Mouse (Mus musculus) ES-E14 (cell line): ENCODE measurements around the gene Zfp362. TPM values are rescaled to one million over a fixed set of nuclear protein-coding genes. Genes with fewer than 3 reads are reported as not detected.

Source experiments
- DNase-seq: peaks from one replicate; pipeline ENCODE4 v3.0.0-alpha.2; 2013; ENCODE audit warnings: low read depth, low spot score
- H3K27ac ChIP-seq: 2 replicates; pipeline ENCODE4 v1.5.1; 2012; ENCODE audit warnings: low read depth, mild to moderate bottlenecking, low read length, moderate library complexity, mixed read lengths; ENCODE audit not compliant: poor library complexity, insufficient read depth, severe bottlenecking
- H3K36me3 ChIP-seq: 2 replicates; pipeline ENCODE4 v1.6.1; 2012; ENCODE audit warnings: mild to moderate bottlenecking, low read length, moderate library complexity, mixed read lengths; ENCODE audit not compliant: control insufficient read depth, poor library complexity, insufficient read depth, severe bottlenecking
- H3K4me1 ChIP-seq, 2 experiments: fragments of 150-350 bp in 1 of 2; sonication (generic) in 1 of 2; 2 replicates each; pipeline ENCODE4 v1.6.1; 2012; ENCODE audit warnings: low read length in 2 of 2, mild to moderate bottlenecking in 1 of 2, mixed read lengths in 1 of 2; ENCODE audit not compliant: control insufficient read depth in 2 of 2, insufficient read depth in 2 of 2, poor library complexity in 1 of 2
- H3K4me3 ChIP-seq, 2 experiments: fragments of 150-350 bp in 1 of 2; sonication (generic) in 1 of 2; 2 replicates each; pipeline ENCODE4 v1.5.1; 2012; ENCODE audit warnings: low read length in 2 of 2, low read depth in 1 of 2, mild to moderate bottlenecking in 1 of 2, mixed read lengths in 1 of 2; ENCODE audit not compliant: insufficient read depth in 1 of 2, poor library complexity in 1 of 2, severe bottlenecking in 1 of 2
- H3K9ac ChIP-seq: 2 replicates; pipeline ENCODE4 v1.6.1; 2012; ENCODE audit warnings: low read depth, mild to moderate bottlenecking, low read length, mixed read lengths; ENCODE audit not compliant: poor library complexity, insufficient read depth, severe bottlenecking
- H3K9me3 ChIP-seq: fragments of 150-350 bp; sonication (generic); 2 replicates; pipeline ENCODE4 v1.6.1; 2012; ENCODE audit warnings: low read depth, mild to moderate bottlenecking, low read length; ENCODE audit not compliant: control insufficient read depth, insufficient read depth
- CHD2 ChIP-seq: IDR thresholded peaks from 2 replicates; pipeline ENCODE4 v1.6.1; 2014; ENCODE audit warnings: mild to moderate bottlenecking, low read depth, low read length, inconsistent platforms
- HCFC1 ChIP-seq: IDR thresholded peaks from 2 replicates; pipeline ENCODE4 v1.6.1; 2012; ENCODE audit warnings: low read length, inconsistent platforms, borderline replicate concordance; ENCODE audit not compliant: insufficient read depth
- MAFK ChIP-seq: IDR thresholded peaks from 2 replicates; pipeline ENCODE4 v1.6.1; 2014; ENCODE audit warnings: mild to moderate bottlenecking, low read depth, low read length, inconsistent platforms; ENCODE audit not compliant: insufficient read depth
- ZC3H11A ChIP-seq: IDR thresholded peaks from 2 replicates; pipeline ENCODE4 v1.6.1; 2012; ENCODE audit warnings: low read depth, mild to moderate bottlenecking, inconsistent platforms, low read length, borderline replicate concordance
- ZNF384 ChIP-seq: IDR thresholded peaks from 2 replicates; pipeline ENCODE4 v1.6.1; 2012; ENCODE audit warnings: low read depth, low read length, inconsistent platforms
- in situ Hi-C, 2 experiments: fragments of 600-800 bp; cut with MboI; formaldehyde crosslinking; loops; one replicate each; pipeline ENCODE4 v1.15.1; 2025; ENCODE audit warnings: low sequenced_read_pairs in 2 of 2, inconsistent platforms in 1 of 2; ENCODE audit not compliant: unreplicated experiment in 2 of 2
- total RNA-seq: library from RNA; depleted of rRNA; stranded (reverse); fragments of 300-350 nt; gene quantifications from 2 replicates; pipeline ENCODE4 v1.2.3, GENCODE M21; 2012

Zfp362 gene
- total RNA-seq, 1 experiment: 1.5 TPM

- H3K4me1 ChIP-seq: no peaks in the 10 kb centered on the region
- DNase-seq: peak; percentile 43
- no peaks in the 10 kb centered on the region for H3K36me3 ChIP-seq
Observed at GRCm38 (mm10) chr4:128774467-128774866, 31.4 kb downstream of the Zfp362 start.

GRCm38 (mm10) chr4:128773820-128774219 lies 32.0 kb downstream of the Zfp362 start:
- Histone ChIP-seq H3K4me1 (no peaks in the 10 kb centered on the region), H3K4me3 (no peak overlapping the region), H3K36me3 (no peaks in the 10 kb centered on the region), H3K27ac (no peak overlapping the region), H3K9ac (no peak overlapping the region), H3K9me3 (no peaks in the 10 kb centered on the region)
- in situ Hi-C loops: no loop called here
- DNase-seq: no peak
- no peak for TF ChIP-seq ZC3H11A
- no peak for TF ChIP-seq HCFC1
- TF ChIP-seq ZNF384: no peak
- TF ChIP-seq CHD2: no peak
- TF ChIP-seq MAFK: no peak

More at GRCm38 (mm10) chr4:128774467-128774866, 31.4 kb downstream of the Zfp362 start:
- Histone ChIP-seq H3K27ac (no peak overlapping the region), H3K4me3 (no peak overlapping the region), H3K9ac (no peak overlapping the region), H3K9me3 (no peaks in the 10 kb centered on the region)
- TF ChIP-seq ZNF384: no peak
- TF ChIP-seq HCFC1: no peak
- TF ChIP-seq ZC3H11A: no peak
- TF ChIP-seq MAFK: no peak
- TF ChIP-seq CHD2: no peak
- in situ Hi-C loops: no loop called here

- no peaks in the 10 kb centered on the region for H3K9me3 ChIP-seq
- in situ Hi-C loops: no loop called here
- no peak overlapping the region for H3K9ac ChIP-seq
- H3K27ac ChIP-seq: no peak overlapping the region
- no peak overlapping the region for H3K4me3 ChIP-seq
- no peaks in the 10 kb centered on the region for H3K36me3 ChIP-seq
- H3K4me1 ChIP-seq: no peaks in the 10 kb centered on the region
- DNase-seq: no peak
- TF ChIP-seq ZC3H11A (no peak), CHD2 (no peak), MAFK (no peak), ZNF384 (no peak), HCFC1 (no peak)
Observed at GRCm38 (mm10) chr4:128770698-128771097, 35.1 kb downstream of the Zfp362 start.

- in situ Hi-C loops: no loop called here
- Histone ChIP-seq H3K9me3 (no peaks in the 10 kb centered on the region), H3K9ac (no peak overlapping the region), H3K4me3 (no peak overlapping the region), H3K27ac (no peak overlapping the region), H3K4me1 (no peaks in the 10 kb centered on the region), H3K36me3 (no peaks in the 10 kb centered on the region)
- no peak for DNase-seq
- TF ChIP-seq CHD2 (no peak), ZNF384 (no peak), MAFK (no peak), HCFC1 (no peak), ZC3H11A (no peak)
Observed at GRCm38 (mm10) chr4:128769569-128770355, 36.1 kb downstream of the Zfp362 start.
